Mouse (Mus musculus): ENCODE measurements around the gene Olfr322.

DNA sequence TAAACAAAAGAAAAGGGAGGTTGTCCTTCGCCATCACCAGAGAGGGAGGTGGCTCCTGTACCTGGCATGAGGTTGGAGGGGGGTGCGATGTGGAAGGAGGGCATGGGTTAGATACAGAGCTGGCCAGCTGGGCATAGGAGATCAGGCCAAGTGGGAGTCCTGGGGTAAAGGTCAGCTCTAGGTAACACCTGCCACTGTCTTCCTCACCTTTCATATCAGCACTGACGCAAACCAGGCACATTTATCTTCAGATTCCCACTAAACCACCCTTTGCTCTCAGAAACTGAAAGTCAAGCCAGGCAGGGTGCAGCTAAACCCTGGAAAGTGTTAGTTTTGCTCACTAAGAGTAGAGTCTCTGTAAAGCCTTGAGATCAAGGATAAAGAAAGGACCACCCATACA is 40.2 kb upstream of the Olfr322 start:
- TF ChIP-seq CTCF (IDR thresholded peaks at IDR 0.05; ENCODE audit: extremely low read depth, insufficient read length, insufficient replicate concordance, low read depth, low read length) (no peak), POLR2A (IDR thresholded peaks at IDR 0.05; ENCODE audit: low read depth, low read length) (no peak)
